Mouse (Mus musculus) bone marrow macrophage, adult 2 months (primary cell): ENCODE measurements around the gene Rgs9.

ENCODE experiments used
- CTCF ChIP-seq: IDR thresholded peaks from 2 replicates; pipeline ENCODE4 v1.5.1; 2012; ENCODE audit warnings: low read depth, mild to moderate bottlenecking, low read length, moderate library complexity
- POLR2A ChIP-seq: IDR thresholded peaks from 2 replicates; pipeline ENCODE4 v1.6.1; 2012; ENCODE audit warnings: mild to moderate bottlenecking, low read depth, low read length, borderline replicate concordance

DNA sequence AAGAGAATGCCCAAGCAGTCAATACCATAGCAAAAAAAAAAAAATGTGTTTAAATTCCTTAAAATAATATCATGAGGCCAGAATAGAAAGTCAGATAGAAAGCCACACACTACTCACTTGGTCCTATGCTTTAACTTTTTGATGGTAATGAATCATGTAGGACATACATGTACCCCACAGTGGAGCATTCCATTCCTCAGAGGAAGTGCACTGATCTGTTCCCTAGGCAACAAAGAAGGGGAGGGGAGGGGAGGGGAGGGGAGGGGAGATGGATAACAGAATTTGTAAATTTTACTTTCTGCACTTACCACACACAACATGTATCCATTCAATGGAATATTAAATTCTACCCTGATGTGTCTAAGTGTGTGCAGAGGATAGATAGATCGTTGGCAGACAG is 91.9 kb downstream of the Rgs9 start:
- no peak for TF ChIP-seq CTCF
- no peak for TF ChIP-seq POLR2A
